In genomic region chr8:118826761-118827160, GRCm38 (mm10) we compare ENCODE assay signal across 23 mouse cellular contexts.
A peak's percentile ranks its signal among the peaks of the same experiment; 100 is the strongest.
DNase-seq lines count a peak whose midpoint lies in the region; ATAC-seq and TF ChIP-seq lines count a peak whose summit lies in the region.
"Had no signal": no experiment of that assay in that cellular context is flagged by ENCODE, and none has a peak within 500 bp of the region (broad histone marks: within the 10 kb centered on the region; RNA-seq: fewer than 3 reads in every experiment).

No protein-coding gene starts in this region.

- H3K27ac ChIP-seq in kidney, adult 2 months (ENCODE audit: insufficient read depth, low read depth, low read length) = no peak overlapping the region
- no peak overlapping the region for H3K27ac ChIP-seq in kidney, embryonic 15.5 days
- no peak overlapping the region for H3K27ac ChIP-seq in midbrain, embryonic 11.5 days (ENCODE audit: low read depth, low read length)
- no peak overlapping the region for H3K27ac ChIP-seq in midbrain, postnatal 0 days (ENCODE audit: low read depth, low read length)
- no peak overlapping the region for H3K27ac ChIP-seq in liver, embryonic 12.5 days
- H3K27ac ChIP-seq: embryonic facial prominence, embryonic 13.5 days; embryonic facial prominence, embryonic 15.5 days; forebrain, embryonic 10.5 days; forebrain, embryonic 12.5 days had no signal

- no peaks in the 10 kb centered on the region for H3K27me3 ChIP-seq in kidney, adult 2 months (replicated peaks; ENCODE audit: control insufficient read depth, insufficient read depth, low read length)
- 0 out of 2 replicates have a peak, but pooled peaks cover 2% of the 10 kb centered on the region for H3K27me3 ChIP-seq in kidney, embryonic 15.5 days
- H3K27me3 ChIP-seq in midbrain, embryonic 11.5 days (ENCODE audit: control insufficient read depth, insufficient read depth, low read length) = no peaks in the 10 kb centered on the region
- H3K27me3 ChIP-seq in midbrain, postnatal 0 days (ENCODE audit: insufficient read depth, low read length) = no peaks in the 10 kb centered on the region
- H3K27me3 ChIP-seq in liver, embryonic 12.5 days (replicated peaks) = no peaks in the 10 kb centered on the region
- H3K27me3 ChIP-seq: embryonic facial prominence, embryonic 13.5 days; embryonic facial prominence, embryonic 15.5 days had no signal

- no peak for ATAC-seq in kidney, embryonic 15.5 days (replicated peaks; ENCODE audit: low FRiP score)
- no peak for ATAC-seq in midbrain, embryonic 11.5 days (ENCODE audit: low FRiP score)
- ATAC-seq in midbrain, postnatal 0 days (ENCODE audit: low FRiP score) = no peak
- no peak for ATAC-seq in liver, embryonic 12.5 days
- ATAC-seq: forebrain, embryonic 14.5 days; forebrain, embryonic 16.5 days had no signal

- TF ChIP-seq POLR2A in kidney, adult 2 months (IDR thresholded peaks at IDR 0.05; ENCODE audit: low read depth, low read length) = no peak

- H3K36me3 ChIP-seq in kidney, adult 2 months (ENCODE audit: control insufficient read depth, insufficient read depth, low read length) = no peaks in the 10 kb centered on the region
- no peaks in the 10 kb centered on the region for H3K36me3 ChIP-seq in kidney, embryonic 15.5 days
- H3K36me3 ChIP-seq in midbrain, embryonic 11.5 days (ENCODE audit: control insufficient read depth, insufficient read depth, low read length) = no peaks in the 10 kb centered on the region
- no peaks in the 10 kb centered on the region for H3K36me3 ChIP-seq in midbrain, postnatal 0 days (ENCODE audit: insufficient read depth, low read length)
- no peaks in the 10 kb centered on the region for H3K36me3 ChIP-seq in liver, embryonic 12.5 days
- H3K36me3 ChIP-seq: embryonic facial prominence, embryonic 13.5 days; embryonic facial prominence, embryonic 15.5 days; forebrain, embryonic 10.5 days; forebrain, embryonic 12.5 days had no signal

- peak; percentile 44 for DNase-seq in kidney, adult 11 months
- no peak for DNase-seq in kidney, postnatal 4 days
- DNase-seq in kidney, adult 2 months = peak; percentile 25
- peak; percentile 59 for DNase-seq in midbrain, embryonic 11.5 days (ENCODE audit: low spot score, missing footprints)
- no peak for DNase-seq in midbrain, postnatal 0 days (ENCODE audit: low spot score)
- DNase-seq: adrenal gland, adult 8-10 months; adrenal gland, postnatal 14 days; adrenal gland, postnatal 36 days; cerebellum, adult 18-20 months; cerebellum, adult 8-10 months; cerebellum, adult 9-11 months; cerebellum, postnatal 14 days; cerebellum, postnatal 36 days; embryo, embryonic 11 days had no signal

- H3K9ac ChIP-seq in kidney, embryonic 15.5 days = no peak overlapping the region
- H3K9ac ChIP-seq in midbrain, embryonic 11.5 days (ENCODE audit: low read length) = no peak overlapping the region
- H3K9ac ChIP-seq in midbrain, postnatal 0 days (replicated peaks; ENCODE audit: low read length, poor library complexity, severe bottlenecking) = no peak overlapping the region
- no peak overlapping the region for H3K9ac ChIP-seq in liver, embryonic 12.5 days
- H3K9ac ChIP-seq: embryonic facial prominence, embryonic 13.5 days; embryonic facial prominence, embryonic 15.5 days; forebrain, embryonic 12.5 days had no signal

- no peak for TF ChIP-seq CTCF in kidney, adult 2 months (conservative IDR thresholded peaks at IDR 0.05; ENCODE audit: insufficient read depth, insufficient read length, low read depth, low read length)
- TF ChIP-seq CTCF in midbrain, postnatal 0 days (IDR thresholded peaks at IDR 0.05) = no peak

- 72% methylated on average over 4 of the region's 4 CpGs for WGBS in kidney, adult 2 months
- 76% methylated on average over 4 of the region's 4 CpGs for WGBS in kidney, embryonic 15.5 days
- 89% methylated on average over 4 of the region's 4 CpGs for WGBS in midbrain, embryonic 11.5 days
- WGBS in midbrain, postnatal 0 days = 81% methylated on average over 4 of the region's 4 CpGs
- 71% methylated on average over 4 of the region's 4 CpGs for WGBS in liver, embryonic 12.5 days (ENCODE audit: insufficient replicate concordance)

- no peaks in the 10 kb centered on the region for H3K4me1 ChIP-seq in kidney, adult 2 months (ENCODE audit: control insufficient read depth, insufficient read depth, low read length)
- H3K4me1 ChIP-seq in kidney, embryonic 15.5 days = peaks cover 7% of the 10 kb centered on the region
- peaks cover 2% of the 10 kb centered on the region; the same call in 1 of the 2 replicates for H3K4me1 ChIP-seq in midbrain, embryonic 11.5 days (ENCODE audit: control insufficient read depth, insufficient read depth, low read length)
- H3K4me1 ChIP-seq in midbrain, postnatal 0 days (ENCODE audit: insufficient read depth, low read length) = peaks cover 6% of the 10 kb centered on the region; the same call in 1 of the 2 replicates
- H3K4me1 ChIP-seq in liver, embryonic 12.5 days = no peaks in the 10 kb centered on the region

- no peak overlapping the region for H3K4me2 ChIP-seq in kidney, embryonic 15.5 days
- no peak overlapping the region for H3K4me2 ChIP-seq in midbrain, embryonic 11.5 days
- no peak overlapping the region for H3K4me2 ChIP-seq in midbrain, postnatal 0 days (ENCODE audit: low read depth, low read length, poor library complexity, severe bottlenecking)
- H3K4me2 ChIP-seq in liver, embryonic 12.5 days = no peak overlapping the region
- H3K4me2 ChIP-seq: embryonic facial prominence, embryonic 13.5 days; embryonic facial prominence, embryonic 15.5 days; forebrain, embryonic 12.5 days had no signal

- H3K4me3 ChIP-seq in kidney, adult 2 months (ENCODE audit: insufficient read depth, low read depth, low read length) = no peak overlapping the region
- no peak overlapping the region for H3K4me3 ChIP-seq in kidney, embryonic 15.5 days (replicated peaks)
- no peak overlapping the region for H3K4me3 ChIP-seq in midbrain, embryonic 11.5 days (ENCODE audit: low read depth, low read length)
- no peak overlapping the region for H3K4me3 ChIP-seq in midbrain, postnatal 0 days (ENCODE audit: low read depth, low read length)
- no peak overlapping the region for H3K4me3 ChIP-seq in liver, embryonic 12.5 days
- H3K4me3 ChIP-seq: embryonic facial prominence, embryonic 13.5 days; embryonic facial prominence, embryonic 15.5 days; erythroblast, embryonic 14.5 days; forebrain, embryonic 10.5 days; forebrain, embryonic 12.5 days had no signal

- H3K9me3 ChIP-seq in kidney, embryonic 15.5 days (replicated peaks) = no peaks in the 10 kb centered on the region
- no peaks in the 10 kb centered on the region for H3K9me3 ChIP-seq in midbrain, embryonic 11.5 days (ENCODE audit: control insufficient read depth, low read length)
- no peaks in the 10 kb centered on the region for H3K9me3 ChIP-seq in midbrain, postnatal 0 days (ENCODE audit: low read length)
- H3K9me3 ChIP-seq in liver, embryonic 12.5 days (replicated peaks) = no peaks in the 10 kb centered on the region
- H3K9me3 ChIP-seq: embryonic facial prominence, embryonic 13.5 days; embryonic facial prominence, embryonic 15.5 days; forebrain, embryonic 10.5 days; forebrain, embryonic 12.5 days had no signal

Comparison
In these comparisons a context has a peak if more than half of its experiments do, and no peak if none do; other contexts are left out.
1. DNase-seq: peak in kidney, adult 11 months (single experiment), kidney, adult 2 months (single experiment) and midbrain, embryonic 11.5 days (single experiment); none in kidney, postnatal 4 days (0 of 2) and midbrain, postnatal 0 days (single experiment).